Mouse (Mus musculus): Measurements from ENCODE around the gene Plekho1.

DNA sequence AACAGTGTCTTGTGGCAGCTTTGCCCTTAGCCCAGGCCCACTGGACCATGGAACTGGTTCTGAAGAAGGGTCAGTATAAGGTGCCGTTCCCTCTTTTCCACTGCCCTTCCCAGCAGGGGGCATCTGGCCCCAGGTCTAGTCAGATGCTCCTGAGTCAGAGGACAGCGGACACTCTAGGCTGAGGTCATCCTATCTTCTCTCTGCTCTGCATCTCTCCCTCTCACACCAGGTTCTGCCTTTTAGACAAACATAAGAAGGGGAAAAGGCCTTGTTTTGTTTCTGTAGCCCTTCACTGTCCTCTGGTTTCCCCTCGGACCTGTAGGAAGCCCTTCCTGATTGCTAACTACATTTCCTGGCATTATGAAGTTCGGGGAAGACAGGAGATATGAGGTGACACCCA is 1.9 kb downstream of the Plekho1 start:
- TF ChIP-seq CTCF (IDR thresholded peaks at IDR 0.05) (peak; percentile 59), EP300 (IDR thresholded peaks at IDR 0.05; ENCODE audit: insufficient read depth, low read depth, low read length) (0 out of 2 replicates have a peak, but pooled peaks have one; percentile 42)

Measured in heart, adult 2 months (tissue).